Mouse (Mus musculus): ENCODE results near the gene Zfp354b. TPM values are rescaled to one million over a fixed set of nuclear protein-coding genes. Genes with fewer than 3 reads are reported as not detected.

The Zfp354b gene
- polyA plus RNA-seq, 1 experiment from 2014 or later, result 2.1 TPM

- H3K9ac ChIP-seq, result peak overlapping the region; percentile 81
- 26% methylated on average over 14 of the region's 14 CpGs for WGBS
- no peaks in the 10 kb centered on the region for H3K9me3 ChIP-seq
- peak overlapping the region; percentile 93 for H3K4me2 ChIP-seq (replicated peaks)
- no peak overlapping the region for H3K27ac ChIP-seq
- peak overlapping the region; percentile 67 for H3K4me3 ChIP-seq
- no peaks in the 10 kb centered on the region for H3K36me3 ChIP-seq
- H3K27me3 ChIP-seq, result peaks cover 12% of the 10 kb centered on the region
- no peak for ATAC-seq (ENCODE audit: low FRiP score, low read depth)
- H3K4me1 ChIP-seq, result peaks cover 7% of the 10 kb centered on the region; the same call in 1 of the 2 replicates
Observed at GRCm38 (mm10) chr11:50930469-50931014, 891 bp downstream of the Zfp354b start.

GRCm38 (mm10) chr11:50915671-50916320, 15.6 kb downstream of the Zfp354b start, which contains the start of gene Zfp2:
TSS of gene Zfp2 (minus strand) at chr11:50916165.
- peaks cover 14% of the 10 kb centered on the region for H3K9me3 ChIP-seq
- WGBS, result under 1% methylated on average over 47 of the region's 47 CpGs
- peak within 1 kb of the TSS; percentile 82 for H3K4me3 ChIP-seq
- H3K9ac ChIP-seq, result peak within 1 kb of the TSS; percentile 85
- peak within 1 kb of the TSS; percentile 59 for H3K4me2 ChIP-seq (replicated peaks)
- peak within 1 kb of the TSS; percentile 80 for H3K27ac ChIP-seq
- peak; percentile 96 for ATAC-seq (ENCODE audit: low FRiP score, low read depth)
- peaks cover 25% of the 10 kb centered on the region for H3K36me3 ChIP-seq
- no peaks in the 10 kb centered on the region for H3K4me1 ChIP-seq
- no peaks in the 10 kb centered on the region for H3K27me3 ChIP-seq

GRCm38 (mm10) chr11:50914461-50914860, 17.0 kb downstream of the Zfp354b start:
- WGBS, result 89% methylated on average over 3 of the region's 3 CpGs
- Histone ChIP-seq H3K4me2 (replicated peaks) (no peak overlapping the region), H3K9ac (no peak overlapping the region), H3K4me3 (no peak overlapping the region), H3K27ac (no peak overlapping the region), H3K4me1 (no peaks in the 10 kb centered on the region), H3K9me3 (peaks cover 16% of the 10 kb centered on the region), H3K27me3 (no peaks in the 10 kb centered on the region), H3K36me3 (peaks cover 38% of the 10 kb centered on the region)
- no peak for ATAC-seq (ENCODE audit: low FRiP score, low read depth)

- Histone ChIP-seq H3K9ac (no peak overlapping the region), H3K4me3 (no peak overlapping the region), H3K9me3 (peaks cover 16% of the 10 kb centered on the region), H3K36me3 (peaks cover 50% of the 10 kb centered on the region), H3K4me1 (no peaks in the 10 kb centered on the region), H3K27ac (no peak overlapping the region), H3K27me3 (no peaks in the 10 kb centered on the region), H3K4me2 (replicated peaks) (no peak overlapping the region)
- ATAC-seq (ENCODE audit: low FRiP score, low read depth), result no peak
- WGBS, result 89% methylated on average over 1 of the region's 1 CpGs
Observed at GRCm38 (mm10) chr11:50913301-50913700, 18.1 kb downstream of the Zfp354b start.

GRCm38 (mm10) chr11:50908136-50908535, 23.3 kb downstream of the Zfp354b start:
- peaks cover 48% of the 10 kb centered on the region for H3K9me3 ChIP-seq
- WGBS, result 89% methylated on average over 5 of the region's 5 CpGs
- no peak overlapping the region for H3K27ac ChIP-seq
- no peak overlapping the region for H3K4me3 ChIP-seq
- ATAC-seq (ENCODE audit: low FRiP score, low read depth), result no peak
- no peak overlapping the region for H3K4me2 ChIP-seq (replicated peaks)
- no peak overlapping the region for H3K9ac ChIP-seq
- no peaks in the 10 kb centered on the region for H3K27me3 ChIP-seq
- H3K4me1 ChIP-seq, result no peaks in the 10 kb centered on the region
- H3K36me3 ChIP-seq, result peaks cover 97% of the 10 kb centered on the region

- H3K4me3 ChIP-seq, result no peak overlapping the region
- H3K9ac ChIP-seq, result no peak overlapping the region
- no peak for ATAC-seq (ENCODE audit: low FRiP score, low read depth)
- H3K36me3 ChIP-seq, result peaks cover 42% of the 10 kb centered on the region
- no peak overlapping the region for H3K27ac ChIP-seq
- no peaks in the 10 kb centered on the region for H3K4me1 ChIP-seq
- no peaks in the 10 kb centered on the region for H3K27me3 ChIP-seq
- WGBS, result 86% methylated on average over 1 of the region's 1 CpGs
- H3K4me2 ChIP-seq (replicated peaks), result no peak overlapping the region
- H3K9me3 ChIP-seq, result peaks cover 70% of the 10 kb centered on the region
Observed at GRCm38 (mm10) chr11:50897359-50897758, 34.1 kb downstream of the Zfp354b start.

- Histone ChIP-seq H3K9me3 (peaks cover 31% of the 10 kb centered on the region), H3K36me3 (no peaks in the 10 kb centered on the region; the same call in 1 of the 2 replicates), H3K4me2 (replicated peaks) (no peak overlapping the region), H3K27me3 (no peaks in the 10 kb centered on the region), H3K27ac (no peak overlapping the region), H3K4me1 (0 out of 2 replicates have a peak, but pooled peaks cover 2% of the 10 kb centered on the region), H3K4me3 (no peak overlapping the region), H3K9ac (no peak overlapping the region)
- no peak for ATAC-seq (ENCODE audit: low FRiP score, low read depth)
- 59% methylated on average over 2 of the region's 2 CpGs for WGBS
Observed at GRCm38 (mm10) chr11:50892441-50892840, 39.0 kb downstream of the Zfp354b start.

GRCm38 (mm10) chr11:50887390-50888128, 43.9 kb downstream of the Zfp354b start, which contains the start of gene Zfp454:
TSS of gene Zfp454 (minus strand) at chr11:50887651.
- Histone ChIP-seq H3K4me2 (replicated peaks) (peak within 1 kb of the TSS; percentile 74), H3K27ac (peak within 1 kb of the TSS; percentile 73; the same call in 1 of the 2 replicates), H3K4me3 (peak within 1 kb of the TSS; percentile 56), H3K27me3 (no peaks in the 10 kb centered on the region), H3K9me3 (peaks cover 6% of the 10 kb centered on the region), H3K36me3 (peaks cover 31% of the 10 kb centered on the region), H3K4me1 (peaks cover 10% of the 10 kb centered on the region), H3K9ac (peak within 1 kb of the TSS; percentile 75)
- ATAC-seq (ENCODE audit: low FRiP score, low read depth), result peak; percentile 96
- 6% methylated on average over 26 of the region's 26 CpGs for WGBS

GRCm38 (mm10) chr11:50886933-50887293, 44.5 kb downstream of the Zfp354b start:
- peak overlapping the region; percentile 75 for H3K9ac ChIP-seq
- ATAC-seq (ENCODE audit: low FRiP score, low read depth), result peak; percentile 38; the same call in 1 of the 2 replicates
- H3K4me3 ChIP-seq, result peak overlapping the region; percentile 56
- H3K4me2 ChIP-seq (replicated peaks), result peak overlapping the region; percentile 74
- no peaks in the 10 kb centered on the region for H3K27me3 ChIP-seq
- WGBS, result 11% methylated on average over 10 of the region's 10 CpGs
- peaks cover 3% of the 10 kb centered on the region; the same call in 1 of the 2 replicates for H3K9me3 ChIP-seq
- H3K4me1 ChIP-seq, result peaks cover 10% of the 10 kb centered on the region
- peak overlapping the region; percentile 73; the same call in 1 of the 2 replicates for H3K27ac ChIP-seq
- peaks cover 38% of the 10 kb centered on the region for H3K36me3 ChIP-seq

- peaks cover 41% of the 10 kb centered on the region for H3K36me3 ChIP-seq
- H3K4me2 ChIP-seq (replicated peaks), result peak overlapping the region; percentile 74
- WGBS, result 42% methylated on average over 8 of the region's 8 CpGs
- H3K9me3 ChIP-seq, result no peaks in the 10 kb centered on the region; the same call in 1 of the 2 replicates
- H3K27ac ChIP-seq, result no peak overlapping the region
- ATAC-seq (ENCODE audit: low FRiP score, low read depth), result no peak
- H3K27me3 ChIP-seq, result no peaks in the 10 kb centered on the region
- peaks cover 10% of the 10 kb centered on the region for H3K4me1 ChIP-seq
- peak overlapping the region; percentile 75 for H3K9ac ChIP-seq
- peak overlapping the region; percentile 56 for H3K4me3 ChIP-seq
Observed at GRCm38 (mm10) chr11:50886231-50886932, 45.1 kb downstream of the Zfp354b start.

- Histone ChIP-seq H3K27me3 (no peaks in the 10 kb centered on the region), H3K4me2 (replicated peaks) (no peak overlapping the region), H3K9me3 (no peaks in the 10 kb centered on the region), H3K4me3 (no peak overlapping the region), H3K27ac (no peak overlapping the region), H3K4me1 (peaks cover 10% of the 10 kb centered on the region), H3K36me3 (peaks cover 66% of the 10 kb centered on the region), H3K9ac (no peak overlapping the region)
- WGBS, result 83% methylated on average over 3 of the region's 3 CpGs
- ATAC-seq (ENCODE audit: low FRiP score, low read depth), result no peak
Observed at GRCm38 (mm10) chr11:50883756-50884155, 47.7 kb downstream of the Zfp354b start.

Data from limb, embryonic 13.5 days (tissue).